Mouse (Mus musculus): ENCODE data around the gene Mgll.

GRCm38 (mm10) chr6:88728515-88728914 is 4.3 kb downstream of the Mgll start:
- TF ChIP-seq CTCF (IDR thresholded peaks at IDR 0.05; ENCODE audit: low read depth, low read length) (no peak), POLR2A (IDR thresholded peaks at IDR 0.05; ENCODE audit: extremely low read depth, insufficient read depth, low read length) (no peak)
